Mouse (Mus musculus): ENCODE measurements around the gene Stab2. TPM values are rescaled to one million over a fixed set of nuclear protein-coding genes. Genes with fewer than 3 reads are reported as not detected.

The Stab2 gene
- total RNA-seq, 2 experiments from 2014 or later = 2.0 to 2.1 TPM

DNA sequence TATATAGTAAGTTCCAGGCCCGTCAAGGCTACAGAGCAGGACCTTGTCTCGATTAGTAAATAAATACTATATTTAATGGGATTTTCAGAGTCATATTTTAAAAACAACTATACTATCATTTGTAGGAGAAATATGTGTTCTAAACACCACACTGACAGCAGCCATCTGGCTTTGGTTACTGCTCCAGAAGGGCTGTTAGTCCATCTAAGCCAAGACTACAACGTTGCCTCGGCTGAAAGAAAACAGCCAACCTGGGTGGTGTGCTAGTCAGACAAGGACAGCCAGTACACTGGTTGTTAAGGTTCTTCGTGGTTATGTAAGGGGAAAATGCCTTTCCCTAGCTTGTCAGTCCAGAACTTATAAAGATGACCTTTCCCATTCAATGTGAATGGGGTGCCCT lies 165.2 kb downstream of the Stab2 start:
- ATAC-seq (replicated peaks; ENCODE audit: low FRiP score, poor library complexity, severe bottlenecking) = no peak

DNA sequence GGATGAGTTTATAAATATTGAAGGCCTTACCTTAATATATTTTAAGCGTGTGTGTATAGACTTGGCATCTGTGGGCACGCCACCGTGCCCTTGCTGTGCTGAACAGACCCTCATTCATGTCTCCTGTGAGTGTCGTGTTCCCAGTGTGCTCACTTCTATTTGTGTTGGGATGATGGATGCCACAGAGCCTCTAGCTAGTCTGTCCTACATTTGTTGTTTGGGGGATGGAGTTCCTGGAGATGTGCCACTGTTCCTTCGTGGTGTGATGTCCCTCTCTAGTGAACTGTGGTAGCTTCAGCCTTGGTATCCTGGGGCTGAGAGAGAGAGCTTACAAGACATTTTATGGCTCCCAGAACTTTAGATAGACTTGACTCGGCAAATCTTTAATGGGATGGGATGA lies 169.0 kb downstream of the Stab2 start:
- ATAC-seq (replicated peaks; ENCODE audit: low FRiP score, poor library complexity, severe bottlenecking) = no peak

DNA sequence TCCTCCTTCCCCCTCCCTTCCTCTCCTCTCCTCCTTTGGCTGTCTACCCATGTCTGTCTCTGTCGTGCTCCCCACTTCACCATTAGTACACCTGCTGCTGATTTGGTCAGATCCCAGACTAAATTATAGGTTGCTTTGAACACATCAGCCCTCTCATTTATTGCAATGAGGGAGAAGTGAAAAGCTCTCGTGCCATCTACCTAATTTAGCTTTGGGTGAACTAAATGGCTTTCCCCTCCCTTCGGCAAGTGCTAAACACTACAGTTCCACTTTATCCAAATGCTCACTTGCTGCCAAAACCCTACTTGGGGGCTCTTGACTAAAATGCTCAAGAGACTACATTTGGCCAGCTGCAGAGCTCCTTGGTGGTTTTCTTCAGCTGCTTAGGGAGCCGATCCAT lies 171.0 kb downstream of the Stab2 start:
- no peak for ATAC-seq (replicated peaks; ENCODE audit: low FRiP score, poor library complexity, severe bottlenecking)

DNA sequence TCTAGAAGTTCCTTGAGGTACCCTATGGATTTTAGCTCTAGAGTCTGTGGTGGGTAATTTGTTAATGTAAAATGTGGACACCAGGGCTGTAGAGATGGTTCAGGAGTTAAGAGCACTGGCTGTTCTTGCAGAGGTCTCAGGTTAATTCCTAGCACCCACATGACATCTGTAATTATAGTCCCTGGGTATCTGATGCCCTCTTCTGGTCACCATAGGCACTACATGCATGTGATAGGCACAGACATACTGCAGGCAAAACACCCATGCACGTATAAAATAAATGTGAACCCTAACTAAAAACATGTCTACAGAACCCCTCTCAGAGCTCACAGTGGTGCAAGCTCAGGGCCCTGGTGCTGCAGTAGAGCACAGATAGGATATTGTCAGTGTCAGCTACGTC lies 178.3 kb downstream of the Stab2 start:
- no peak for ATAC-seq (replicated peaks; ENCODE audit: low FRiP score, poor library complexity, severe bottlenecking)

DNA sequence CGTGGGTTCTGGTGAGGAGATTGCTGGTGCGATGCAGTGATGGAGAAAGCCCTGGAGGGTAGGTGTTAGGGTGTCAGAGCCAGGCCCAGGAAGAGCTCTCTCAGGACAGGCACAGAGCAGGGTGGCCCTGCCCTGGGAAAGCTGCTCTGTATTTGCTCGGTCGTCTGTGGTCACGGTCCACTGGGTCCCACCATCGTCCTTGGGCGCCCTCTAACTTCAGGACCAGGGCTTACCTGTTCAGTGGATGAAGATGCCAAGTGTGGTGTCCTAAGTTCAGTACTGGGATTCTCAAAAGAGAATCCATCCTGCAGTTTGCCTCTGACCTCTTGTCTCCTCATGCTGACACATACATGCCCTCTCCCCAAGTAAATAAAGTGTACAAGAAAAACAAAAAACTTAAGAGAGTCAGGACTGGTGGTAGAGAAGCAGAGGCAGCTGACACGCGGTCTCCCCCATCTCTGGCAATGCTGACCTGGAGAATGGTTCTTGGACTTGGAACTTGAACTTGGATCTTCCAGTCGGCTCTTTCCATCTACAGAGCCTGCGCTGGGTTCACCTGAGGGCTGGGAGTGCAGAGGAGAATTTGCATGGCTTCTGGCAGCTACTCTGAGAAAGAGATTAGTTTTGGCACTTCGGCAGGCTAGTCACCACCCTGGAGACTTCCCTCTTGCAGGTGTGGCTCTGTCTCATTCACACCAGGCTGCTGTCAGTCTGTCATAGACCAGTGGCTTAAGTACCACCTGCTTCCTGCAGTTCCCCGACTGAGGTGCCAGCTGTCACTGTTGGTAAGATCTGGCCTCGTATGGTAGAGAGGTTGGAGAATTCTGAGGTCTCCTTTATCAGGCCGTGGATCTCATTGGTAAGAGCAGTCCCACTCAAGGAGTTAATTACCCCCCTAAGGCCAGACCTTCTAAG lies 179.3 kb downstream of the Stab2 start:
- no peak; the same call in 1 of the 2 replicates for ATAC-seq (replicated peaks; ENCODE audit: low FRiP score, poor library complexity, severe bottlenecking)

DNA sequence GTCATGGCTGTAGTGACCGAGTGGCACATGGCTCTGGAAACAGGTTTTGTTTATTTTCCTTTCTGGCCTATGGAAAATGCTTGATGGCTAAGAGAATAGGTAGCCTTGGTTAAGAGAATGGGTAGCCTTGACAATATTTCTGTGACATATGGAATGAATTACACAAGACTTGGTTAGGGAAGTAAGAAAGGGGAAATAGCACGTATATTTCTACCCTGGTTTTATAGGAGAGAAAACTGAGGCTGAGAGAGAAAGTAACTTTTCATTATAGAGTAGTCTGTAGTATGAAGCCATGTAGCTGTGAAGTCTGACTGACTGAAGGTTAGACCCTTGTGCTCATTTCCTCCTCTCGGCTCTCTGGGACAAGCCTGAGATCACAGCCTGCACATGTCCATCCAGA lies 180.9 kb downstream of the Stab2 start:
- ATAC-seq (replicated peaks; ENCODE audit: low FRiP score, poor library complexity, severe bottlenecking) = no peak

DNA sequence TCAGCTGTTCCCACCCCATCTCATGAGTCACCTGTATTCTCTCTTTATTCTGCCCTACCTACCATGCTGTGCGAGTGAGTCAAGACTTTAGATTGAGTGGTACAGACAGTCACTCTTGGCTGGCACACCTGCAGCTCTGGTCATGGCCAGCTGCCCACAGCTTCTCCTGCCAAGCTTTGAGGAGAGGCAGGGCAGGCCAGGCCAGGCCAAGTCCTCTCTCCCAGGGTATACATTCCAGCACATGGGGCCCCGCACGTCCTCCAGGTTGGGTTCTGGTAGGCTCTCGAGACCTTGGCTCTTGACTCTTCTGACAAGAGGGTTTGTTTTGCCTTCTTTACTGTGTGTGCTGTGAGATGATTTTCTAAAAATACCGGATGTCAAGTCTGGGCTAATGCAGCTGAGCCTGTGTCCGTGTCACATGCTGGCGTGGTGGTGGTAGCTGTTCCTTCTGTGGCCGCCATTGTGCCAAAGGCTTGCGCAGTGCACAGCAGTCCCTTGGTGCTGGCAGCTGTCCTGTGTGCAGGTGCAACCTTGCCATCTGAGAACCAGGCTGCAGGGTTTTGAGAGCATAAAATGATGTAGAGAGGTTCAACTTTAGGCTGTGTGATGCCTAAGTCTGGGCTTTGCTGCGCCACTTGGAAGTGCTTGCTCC lies 181.8 kb downstream of the Stab2 start:
- ATAC-seq (replicated peaks; ENCODE audit: low FRiP score, poor library complexity, severe bottlenecking) = no peak

DNA sequence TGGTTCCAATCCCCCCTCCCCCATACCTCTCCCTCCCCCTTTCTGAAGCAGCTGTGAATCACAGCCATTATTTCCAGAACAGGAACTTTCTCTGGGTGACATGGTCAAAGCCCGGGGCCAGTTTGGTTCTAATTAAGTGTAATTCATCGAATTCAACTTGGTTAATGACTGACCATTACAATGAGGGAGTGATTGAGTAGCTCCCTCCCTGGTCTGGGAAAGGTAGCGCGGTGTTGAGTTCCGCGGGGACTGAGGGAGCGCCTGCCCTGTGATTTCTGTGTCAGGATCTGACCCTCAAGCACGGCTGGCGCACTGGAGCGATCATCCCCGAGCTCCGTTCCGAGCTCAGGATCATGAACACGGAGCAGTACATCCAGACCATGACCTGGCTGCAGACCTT lies 183.0 kb downstream of the Stab2 start:
- no peak for ATAC-seq (replicated peaks; ENCODE audit: low FRiP score, poor library complexity, severe bottlenecking)

DNA sequence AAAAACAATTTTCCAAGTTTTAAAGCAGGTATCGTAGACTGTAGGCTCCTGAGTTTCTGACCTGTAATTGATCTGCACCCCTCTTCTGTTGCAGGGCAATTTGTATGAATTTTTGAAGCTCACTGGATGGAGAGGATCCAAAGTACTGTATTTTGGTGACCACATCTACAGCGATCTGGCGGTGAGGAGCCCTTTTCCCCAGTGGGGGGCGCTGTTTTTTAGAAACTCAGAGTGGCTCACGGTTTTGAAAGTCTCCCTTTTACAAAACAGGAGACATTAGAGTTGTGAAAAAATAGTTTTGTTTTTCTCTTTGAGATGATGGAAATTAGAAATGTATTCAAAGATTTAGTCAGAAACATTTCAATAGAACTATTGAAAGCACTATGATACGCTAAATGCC lies 183.7 kb downstream of the Stab2 start:
- ATAC-seq (replicated peaks; ENCODE audit: low FRiP score, poor library complexity, severe bottlenecking) = no peak

DNA sequence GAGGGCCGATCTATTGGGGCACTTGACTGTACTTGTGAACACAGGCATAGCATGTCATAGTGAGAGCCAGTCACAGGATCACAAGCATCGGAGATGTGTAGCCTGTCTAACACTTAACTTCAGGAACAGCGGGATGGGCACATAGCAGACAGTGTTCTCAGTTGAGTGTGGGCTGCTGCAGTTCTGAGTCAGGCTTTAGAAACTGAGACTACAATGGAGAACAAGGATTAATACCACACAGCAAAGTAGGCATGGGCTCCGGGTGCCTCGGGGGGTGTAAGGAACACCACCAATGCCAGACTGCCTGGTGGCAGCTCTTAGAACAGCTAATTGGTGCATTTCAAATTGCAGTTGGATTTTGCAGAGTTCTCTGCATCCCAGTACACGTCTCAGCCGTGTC lies 186.8 kb downstream of the Stab2 start:
- no peak for ATAC-seq (replicated peaks; ENCODE audit: low FRiP score, poor library complexity, severe bottlenecking)

DNA sequence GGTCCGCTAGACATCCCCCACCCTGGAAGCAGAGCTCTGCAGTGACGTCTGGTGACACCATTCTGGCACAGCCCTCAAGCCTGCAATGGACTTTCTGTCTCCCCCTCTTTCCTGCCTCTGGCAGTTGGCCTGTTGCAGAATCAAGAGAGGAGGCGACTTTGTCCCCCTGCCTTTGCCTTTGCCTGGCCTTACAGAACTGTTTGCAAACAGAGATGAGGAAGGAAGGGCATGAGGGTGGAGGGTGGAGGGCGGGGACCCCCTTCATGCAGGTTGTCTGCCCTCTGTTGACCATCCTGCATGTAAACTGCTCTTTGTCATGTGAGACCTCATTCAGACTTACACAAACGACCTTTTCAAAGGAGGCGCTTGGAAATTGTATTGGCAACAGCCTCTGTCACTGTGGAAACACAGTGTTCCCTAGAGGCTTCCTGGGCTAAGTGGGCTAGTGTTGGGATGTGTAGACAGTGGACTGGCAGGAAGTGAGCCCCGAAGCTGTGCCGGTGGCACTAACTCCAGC lies 188.1 kb downstream of the Stab2 start:
- no peak for ATAC-seq (replicated peaks; ENCODE audit: low FRiP score, poor library complexity, severe bottlenecking)

DNA sequence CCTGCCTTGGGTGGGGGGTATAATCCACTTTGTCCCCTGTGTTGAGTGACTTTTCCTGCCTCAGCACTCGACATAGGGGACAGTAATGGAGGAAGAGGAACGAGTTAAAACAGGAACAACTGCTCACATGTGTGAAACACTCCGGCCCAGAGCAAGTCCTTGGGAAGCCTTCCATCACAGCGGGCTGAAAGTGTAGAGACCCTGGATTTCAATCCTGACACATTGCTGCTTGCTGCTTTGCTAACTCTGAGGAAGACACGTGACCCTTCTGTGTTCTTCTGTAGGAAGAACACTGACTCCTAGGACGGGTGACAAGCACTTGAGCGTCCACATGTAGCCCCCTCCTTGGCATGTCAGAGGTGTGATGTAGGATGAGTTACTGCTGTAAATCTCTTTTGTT lies 192.7 kb downstream of the Stab2 start:
- ATAC-seq (replicated peaks; ENCODE audit: low FRiP score, poor library complexity, severe bottlenecking) = no peak

DNA sequence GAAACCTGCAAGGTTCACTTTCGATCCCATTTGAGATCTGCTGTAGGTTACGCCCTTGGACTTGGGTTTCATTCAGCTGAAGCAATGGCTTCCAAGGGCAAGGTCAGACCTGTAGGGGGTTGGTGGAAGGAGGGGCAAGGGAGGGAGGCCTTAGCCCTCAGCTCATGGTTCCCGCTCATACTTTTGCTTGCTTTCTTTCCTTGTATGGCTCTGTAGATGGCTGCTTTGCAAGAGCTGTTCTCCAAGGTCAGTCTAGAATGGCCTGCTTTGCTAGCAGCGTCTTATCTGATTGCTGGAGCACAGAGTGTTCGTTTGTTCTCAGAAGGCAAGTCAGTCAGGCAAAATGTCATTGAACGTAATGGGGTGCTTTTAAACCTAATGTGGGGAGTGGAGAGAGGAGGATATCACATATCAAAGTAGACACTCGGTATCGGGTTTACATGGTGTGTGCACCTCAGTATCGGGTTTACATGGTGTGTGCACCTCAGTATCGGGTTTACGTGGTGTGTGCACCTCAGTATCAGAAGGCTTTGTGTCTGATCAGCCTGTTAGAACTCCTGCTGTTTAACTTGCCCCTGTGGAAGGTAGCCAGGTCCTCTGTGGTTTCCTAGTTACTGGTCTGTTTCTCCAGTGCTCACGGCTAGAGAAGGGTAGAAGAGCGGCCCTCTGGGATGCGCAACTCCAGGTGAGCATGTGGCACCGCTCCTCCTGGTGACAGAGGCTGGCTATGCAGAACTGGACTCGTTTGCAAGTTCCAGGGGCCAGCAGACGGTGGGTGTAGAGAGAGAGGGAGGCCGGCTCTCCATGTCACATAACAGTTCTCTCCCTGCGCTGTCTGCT lies 193.3 kb downstream of the Stab2 start:
- ATAC-seq (replicated peaks; ENCODE audit: low FRiP score, poor library complexity, severe bottlenecking) = no peak

DNA sequence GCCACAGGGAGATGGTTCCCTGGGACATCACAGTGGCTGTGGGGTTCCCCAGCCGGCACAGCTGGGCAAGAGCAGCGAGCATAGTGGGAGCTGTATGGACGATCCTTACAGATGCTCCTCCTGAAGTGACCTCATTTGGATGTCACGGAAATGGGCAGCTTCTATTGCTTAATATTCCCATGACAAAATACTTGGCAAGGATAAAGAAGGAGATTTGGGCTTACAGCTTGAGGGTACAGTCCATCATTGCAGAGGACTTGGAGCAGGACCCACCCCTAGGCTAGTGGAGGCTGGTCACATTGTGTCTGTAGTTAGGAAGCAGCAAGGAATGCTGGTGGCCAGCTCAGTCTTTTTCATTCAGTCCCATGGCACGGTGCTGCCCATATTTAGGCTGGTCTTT lies 197.2 kb downstream of the Stab2 start:
- no peak for ATAC-seq (replicated peaks; ENCODE audit: low FRiP score, poor library complexity, severe bottlenecking)

DNA sequence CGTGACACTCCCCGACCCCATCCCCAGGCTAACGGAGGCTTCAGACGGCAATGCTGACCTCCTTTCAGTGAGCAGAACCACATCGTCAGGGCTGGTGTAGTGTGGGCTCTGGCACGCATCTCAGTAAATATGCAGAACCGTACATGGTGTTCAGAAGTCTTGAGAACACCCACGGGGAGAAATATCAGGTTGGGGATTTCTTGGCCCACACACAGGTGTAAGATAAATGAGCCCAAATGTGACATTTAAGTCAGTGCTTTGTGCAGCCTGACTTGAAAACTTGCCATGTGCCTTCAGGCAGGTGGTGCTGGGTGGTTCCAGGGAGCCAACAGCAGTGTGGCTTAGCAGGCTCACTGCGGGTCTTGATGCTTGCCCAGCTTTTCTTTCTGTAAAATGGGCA lies 197.8 kb downstream of the Stab2 start:
- ATAC-seq (replicated peaks; ENCODE audit: low FRiP score, poor library complexity, severe bottlenecking) = no peak

DNA sequence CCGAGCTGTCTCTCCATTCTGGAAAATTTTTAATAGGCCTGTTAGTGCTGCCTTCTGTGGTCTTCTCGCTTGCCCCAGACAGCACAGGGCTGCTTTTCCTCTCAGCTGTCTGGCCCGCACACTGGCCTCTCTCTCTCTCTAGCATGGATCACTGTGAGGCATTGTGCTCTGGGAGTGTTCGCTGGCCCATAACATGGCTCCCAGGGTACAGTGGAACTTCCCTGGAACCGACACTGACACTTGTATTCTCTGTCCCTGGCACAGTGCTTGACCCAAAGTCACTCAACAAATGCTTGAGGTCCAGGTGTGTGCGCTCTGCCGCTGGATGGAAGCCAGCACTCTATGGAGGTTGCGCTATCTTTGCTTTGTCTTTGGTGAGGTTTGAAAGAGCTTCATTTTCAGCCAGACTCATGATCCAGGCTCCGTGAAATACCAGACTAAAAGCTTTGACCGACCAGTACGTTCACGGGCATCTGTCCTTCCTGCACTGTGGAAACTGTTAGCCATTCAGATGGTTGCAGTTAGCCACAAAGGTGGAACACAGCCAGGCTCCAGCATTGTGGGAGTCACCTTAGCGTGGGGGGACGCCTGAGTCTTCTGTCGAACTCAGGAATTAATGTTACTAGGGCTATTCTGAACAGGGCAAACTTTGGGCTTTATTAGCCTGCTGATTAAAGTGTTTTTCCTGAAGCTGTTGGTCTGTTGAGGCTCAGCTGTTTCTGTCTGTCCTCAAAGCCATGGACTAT lies 199.6 kb downstream of the Stab2 start:
- ATAC-seq (replicated peaks; ENCODE audit: low FRiP score, poor library complexity, severe bottlenecking) = no peak

DNA sequence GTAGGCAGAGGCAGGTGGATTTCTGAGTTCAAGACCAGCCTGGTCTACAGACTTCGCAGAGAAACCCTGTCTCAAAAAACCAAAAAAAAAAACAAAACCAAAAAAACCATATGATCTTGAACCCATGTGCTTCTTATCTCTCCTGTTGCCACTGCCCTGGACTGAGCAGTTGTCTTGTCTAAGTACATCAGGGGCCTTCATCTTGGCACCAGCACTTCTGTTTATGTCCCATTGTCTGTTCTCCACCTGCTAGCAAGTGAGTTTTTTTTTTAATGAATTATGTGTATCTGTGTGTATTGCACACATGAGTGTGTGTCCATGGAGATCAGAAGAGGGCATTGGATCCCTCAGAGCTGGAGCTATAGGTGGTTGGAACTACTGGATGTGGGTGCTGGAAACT lies 200.5 kb downstream of the Stab2 start:
- no peak for ATAC-seq (replicated peaks; ENCODE audit: low FRiP score, poor library complexity, severe bottlenecking)

DNA sequence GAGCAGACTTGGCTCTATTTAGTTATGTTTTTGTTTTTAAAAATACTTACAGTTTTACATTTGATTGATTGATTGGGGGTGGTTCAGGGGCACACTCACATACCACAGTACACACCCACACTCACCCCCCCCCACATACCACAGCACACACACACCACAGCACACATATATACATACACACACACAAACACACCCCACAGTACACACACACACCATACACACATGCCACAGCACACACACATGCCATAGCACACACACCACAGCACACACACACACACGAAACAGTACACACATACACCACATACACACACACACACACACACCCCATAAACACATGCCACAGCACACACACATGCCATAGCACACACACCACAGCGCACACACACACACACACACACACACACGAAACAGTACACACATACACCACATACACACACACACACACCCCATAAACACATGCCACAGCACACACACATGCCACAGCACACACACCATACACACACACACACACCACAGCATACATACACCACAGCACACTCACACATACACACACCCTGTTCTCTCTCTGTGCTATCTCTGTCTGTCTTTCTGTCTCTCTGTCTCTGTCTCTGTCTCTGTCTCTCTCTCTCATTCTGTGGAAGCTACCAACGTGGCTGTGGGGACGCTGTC lies 211.6 kb downstream of the Stab2 start:
- ATAC-seq (replicated peaks; ENCODE audit: low FRiP score, poor library complexity, severe bottlenecking) = no peak
